Mouse (Mus musculus): Measurements from ENCODE around the gene Lrrc52.

The Lrrc52 gene

GRCm38 (mm10) chr1:167466765-167467426, at the start of gene Lrrc52:
Gene Lrrc52 (minus strand): TSS chr1:167466780.
- no peak for DNase-seq

- DNase-seq, result no peak
Observed at GRCm38 (mm10) chr1:167511621-167512020, 45.0 kb upstream of the Lrrc52 start.

- no peak for DNase-seq
Observed at GRCm38 (mm10) chr1:167506048-167506447, 39.5 kb upstream of the Lrrc52 start.

GRCm38 (mm10) chr1:167505427-167505826, 38.8 kb upstream of the Lrrc52 start:
- no peak for DNase-seq

GRCm38 (mm10) chr1:167499097-167499850, 32.7 kb upstream of the Lrrc52 start:
- DNase-seq, result no peak

GRCm38 (mm10) chr1:167497991-167498390, 31.4 kb upstream of the Lrrc52 start:
- no peak for DNase-seq

- no peak for DNase-seq
Observed at GRCm38 (mm10) chr1:167497560-167497959, 31.0 kb upstream of the Lrrc52 start.

- no peak for DNase-seq
Observed at GRCm38 (mm10) chr1:167491501-167491900, 24.9 kb upstream of the Lrrc52 start.

- DNase-seq, result no peak
Observed at GRCm38 (mm10) chr1:167487933-167488332, 21.4 kb upstream of the Lrrc52 start.

GRCm38 (mm10) chr1:167486959-167487680, 20.5 kb upstream of the Lrrc52 start:
- no peak for DNase-seq

GRCm38 (mm10) chr1:167482863-167483262, 16.3 kb upstream of the Lrrc52 start:
- DNase-seq, result no peak

GRCm38 (mm10) chr1:167473585-167473984, 7.0 kb upstream of the Lrrc52 start:
- DNase-seq, result no peak

- no peak for DNase-seq
Observed at GRCm38 (mm10) chr1:167467916-167468315, 1.3 kb upstream of the Lrrc52 start.

GRCm38 (mm10) chr1:167457311-167457710, 9.3 kb downstream of the Lrrc52 start:
- no peak for DNase-seq

- DNase-seq, result no peak
Observed at GRCm38 (mm10) chr1:167453048-167453447, 13.5 kb downstream of the Lrrc52 start.

- DNase-seq, result no peak
Observed at GRCm38 (mm10) chr1:167452456-167452855, 14.1 kb downstream of the Lrrc52 start.

GRCm38 (mm10) chr1:167448598-167448997, 18.0 kb downstream of the Lrrc52 start:
- no peak for DNase-seq

- DNase-seq, result no peak
Observed at GRCm38 (mm10) chr1:167448088-167448487, 18.5 kb downstream of the Lrrc52 start.

GRCm38 (mm10) chr1:167446516-167446915, 20.1 kb downstream of the Lrrc52 start:
- peak; percentile 15 for DNase-seq

- DNase-seq, result no peak
Observed at GRCm38 (mm10) chr1:167445167-167445566, 21.4 kb downstream of the Lrrc52 start.

GRCm38 (mm10) chr1:167438231-167438885, 28.2 kb downstream of the Lrrc52 start:
- no peak for DNase-seq

GRCm38 (mm10) chr1:167437091-167437490, 29.5 kb downstream of the Lrrc52 start:
- no peak for DNase-seq
